Comparison of ENCODE assay signal across 15 mouse cellular contexts in genomic region chr3:101690779-101691178, GRCm38 (mm10).
A peak's percentile ranks its signal among the peaks of the same experiment; 100 is the strongest.
DNase-seq lines count a peak whose midpoint lies in the region; TF ChIP-seq lines count a peak whose summit lies in the region.
"Had no signal": no experiment of that assay in that cellular context is flagged by ENCODE, and none has a peak within 500 bp of the region (broad histone marks: within the 10 kb centered on the region; RNA-seq: fewer than 3 reads in every experiment).

No protein-coding gene starts in this region.

- H3K4me3 ChIP-seq in layer of hippocampus, adult 2 months: no peak overlapping the region
- H3K4me3 ChIP-seq: embryonic facial prominence, embryonic 10.5 days; embryonic facial prominence, embryonic 12.5 days; forebrain, embryonic 13.5 days; forebrain, embryonic 15.5 days had no signal

- peak; percentile 60 for DNase-seq in cerebellum, adult 11-12 months
- DNase-seq in cerebellum, postnatal 4 days (ENCODE audit: low spot score in 2 of 2): no peak
- DNase-seq in cerebellum, adult 9-10 months: peak; percentile 67
- DNase-seq in cerebellum, postnatal 25 days: no peak
- DNase-seq in layer of hippocampus, adult 2 months (ENCODE audit: low spot score in 2 of 2): no peak
- no peak for DNase-seq in layer of hippocampus, adult 9-11 months
- DNase-seq: adrenal gland, adult 8-10 months; adrenal gland, postnatal 14 days; adrenal gland, postnatal 36 days; B cell, adult 2 months; forebrain, postnatal 0 days had no signal

- no peak for TF ChIP-seq CTCF in layer of hippocampus, adult 2 months (conservative IDR thresholded peaks at IDR 0.05)

- peak overlapping the region; percentile 80; the same call in 1 of the 2 replicates for H3K27ac ChIP-seq in layer of hippocampus, adult 2 months
- H3K27ac ChIP-seq: embryonic facial prominence, embryonic 10.5 days; embryonic facial prominence, embryonic 12.5 days; forebrain, embryonic 13.5 days; forebrain, embryonic 15.5 days had no signal

Comparison
In these comparisons a context has a peak if more than half of its experiments do, and no peak if none do; other contexts are left out.
1. DNase-seq: peak in cerebellum, adult 11-12 months (single experiment) and cerebellum, adult 9-10 months (single experiment); none in cerebellum, postnatal 4 days (0 of 2), cerebellum, postnatal 25 days (0 of 2), layer of hippocampus, adult 2 months (0 of 2) and layer of hippocampus, adult 9-11 months (single experiment).